Mouse (Mus musculus) MEL (cell line): ENCODE results near the gene Reg3d. TPM values are rescaled to one million over a fixed set of nuclear protein-coding genes. Genes with fewer than 3 reads are reported as not detected.
"Not testable (repeated sequence)": the region's sequence is repeated elsewhere in the genome, so short reads cannot be mapped to it uniquely, and the experiment has no call there.

ENCODE experiments used
- DNase-seq: peaks from one replicate; pipeline ENCODE4 v3.0.0; 2011; ENCODE audit warnings: low read depth, low spot score
- H3K27ac ChIP-seq: 2 replicates; pipeline ENCODE4 v1.5.1; 2012; ENCODE audit warnings: low read depth, mild to moderate bottlenecking, control low read depth, low read length, moderate library complexity; ENCODE audit not compliant: control insufficient read depth
- H3K27me3 ChIP-seq, 2 experiments: fragments of 150-350 bp in 1 of 2; sonication (generic) in 1 of 2; 2 replicates each; pipeline ENCODE4 v1.6.1; 2012; ENCODE audit warnings: low read length in 2 of 2, mild to moderate bottlenecking in 2 of 2, improper control_type of control experiment in 1 of 2, moderate library complexity in 1 of 2; ENCODE audit not compliant: insufficient read depth in 2 of 2, control insufficient read depth in 1 of 2
- H3K36me3 ChIP-seq, 2 experiments: 2 replicates each; pipeline ENCODE4 v1.6.1; 2012 to 2014; ENCODE audit warnings: low read length in 2 of 2, improper control_type of control experiment in 1 of 2, inconsistent platforms in 1 of 2, mild to moderate bottlenecking in 1 of 2; ENCODE audit not compliant: insufficient read depth in 2 of 2, control insufficient read depth in 1 of 2
- H3K4me1 ChIP-seq, 2 experiments: fragments of 150-350 bp in 1 of 2; sonication (generic) in 1 of 2; 2 replicates each; pipeline ENCODE4 v1.6.1; 2012; ENCODE audit warnings: low read length in 2 of 2, improper control_type of control experiment in 1 of 2, mild to moderate bottlenecking in 1 of 2; ENCODE audit not compliant: insufficient read depth in 2 of 2, control insufficient read depth in 1 of 2
- H3K4me3 ChIP-seq, 2 experiments: fragments of 150-350 bp in 1 of 2; sonication (generic) in 1 of 2; 2 replicates each; pipeline ENCODE4 v1.5.1; 2012; ENCODE audit warnings: low read depth in 2 of 2, low read length in 2 of 2, mild to moderate bottlenecking in 2 of 2, moderate library complexity in 2 of 2, control low read depth in 1 of 2, improper control_type of control experiment in 1 of 2; ENCODE audit not compliant: control insufficient read depth in 1 of 2, insufficient read depth in 1 of 2
- H3K79me2 ChIP-seq: 2 replicates; pipeline ENCODE4 v1.6.1; 2012; ENCODE audit warnings: mild to moderate bottlenecking, low read length, moderate library complexity; ENCODE audit not compliant: control insufficient read depth, poor library complexity, insufficient read depth
- H3K9ac ChIP-seq: 2 replicates; pipeline ENCODE4 v1.6.1; 2012; ENCODE audit warnings: low read depth, mild to moderate bottlenecking, control low read depth, low read length, moderate library complexity; ENCODE audit not compliant: control insufficient read depth, poor library complexity, severe bottlenecking
- H3K9me3 ChIP-seq: fragments of 150-350 bp; sonication (generic); replicated peaks from 2 replicates; pipeline ENCODE4 v1.6.1; 2012; ENCODE audit warnings: mild to moderate bottlenecking, low read length, improper control_type of control experiment, moderate library complexity; ENCODE audit not compliant: insufficient read depth
- BHLHE40 ChIP-seq: IDR thresholded peaks from 2 replicates; pipeline ENCODE4 v1.6.1; 2012; ENCODE audit warnings: low read depth, mild to moderate bottlenecking, inconsistent platforms, low read length, improper control_type of control experiment, borderline replicate concordance
- GABPA ChIP-seq: IDR thresholded peaks from 2 replicates; pipeline ENCODE4 v1.6.1; 2012; ENCODE audit warnings: low read depth, mild to moderate bottlenecking, inconsistent platforms, low read length, improper control_type of control experiment, moderate library complexity
- HCFC1 ChIP-seq: IDR thresholded peaks from 2 replicates; pipeline ENCODE4 v1.6.1; 2012; ENCODE audit warnings: low read depth, mild to moderate bottlenecking, inconsistent platforms, low read length, improper control_type of control experiment, moderate library complexity
- KAT2A ChIP-seq: conservative IDR thresholded peaks from 2 replicates; pipeline ENCODE4 v1.6.1; 2012; ENCODE audit warnings: low read depth, low read length, improper control_type of control experiment, inconsistent platforms
- MAFK ChIP-seq: IDR thresholded peaks from 2 replicates; pipeline ENCODE4 v1.6.1; 2011; ENCODE audit warnings: low read depth, mild to moderate bottlenecking, low read length, improper control_type of control experiment, borderline replicate concordance
- MEF2A ChIP-seq: IDR thresholded peaks from 2 replicates; pipeline ENCODE4 v1.6.1; 2014; ENCODE audit warnings: low read depth, mild to moderate bottlenecking, inconsistent platforms, low read length, improper control_type of control experiment; ENCODE audit not compliant: poor library complexity, insufficient replicate concordance, severe bottlenecking; ENCODE audit errors: extremely low read depth
- MYC ChIP-seq: IDR thresholded peaks from 2 replicates; pipeline ENCODE4 v1.6.1; 2011; ENCODE audit warnings: low read depth, mild to moderate bottlenecking, low read length, improper control_type of control experiment, moderate library complexity
- NELFE ChIP-seq: IDR thresholded peaks from 2 replicates; pipeline ENCODE4 v1.6.1; 2011; ENCODE audit warnings: low read depth, low read length, improper control_type of control experiment
- POLR2AphosphoS5 ChIP-seq: IDR thresholded peaks from 2 replicates; pipeline ENCODE4 v1.6.1; 2012; ENCODE audit warnings: low read depth, borderline replicate concordance, mild to moderate bottlenecking, inconsistent platforms, low read length, moderate library complexity, mixed read lengths
- RAD21 ChIP-seq: IDR thresholded peaks from 2 replicates; pipeline ENCODE4 v1.6.1; 2011; ENCODE audit warnings: mild to moderate bottlenecking, low read depth, low read length, improper control_type of control experiment
- RCOR1 ChIP-seq: IDR thresholded peaks from 2 replicates; pipeline ENCODE4 v1.6.1; 2012; ENCODE audit warnings: low read depth, mild to moderate bottlenecking, inconsistent platforms, low read length, improper control_type of control experiment
- UBTF ChIP-seq: IDR thresholded peaks from 2 replicates; pipeline ENCODE4 v1.6.1; 2012; ENCODE audit warnings: low read depth, mild to moderate bottlenecking, inconsistent platforms, low read length, improper control_type of control experiment, moderate library complexity, borderline replicate concordance; ENCODE audit not compliant: insufficient read depth
- USF1 ChIP-seq: IDR thresholded peaks from 2 replicates; pipeline ENCODE4 v1.6.1; 2014; ENCODE audit warnings: low read depth, mild to moderate bottlenecking, inconsistent platforms, low read length, improper control_type of control experiment, moderate library complexity
- USF2 ChIP-seq, 2 experiments: IDR thresholded peaks; 2 replicates each; pipeline ENCODE4 v1.6.1; 2011 to 2012; ENCODE audit warnings: improper control_type of control experiment in 2 of 2, low read length in 2 of 2, borderline replicate concordance in 1 of 2, inconsistent platforms in 1 of 2, low read depth in 1 of 2, mild to moderate bottlenecking in 1 of 2; ENCODE audit not compliant: insufficient read depth in 1 of 2
- ZKSCAN1 ChIP-seq: IDR thresholded peaks from 2 replicates; pipeline ENCODE4 v1.6.1; 2012; ENCODE audit warnings: low read depth, mild to moderate bottlenecking, inconsistent platforms, low read length, improper control_type of control experiment, moderate library complexity
- ZNF384 ChIP-seq: IDR thresholded peaks from 2 replicates; pipeline ENCODE4 v1.6.1; 2012; ENCODE audit warnings: low read depth, mild to moderate bottlenecking, inconsistent platforms, low read length, improper control_type of control experiment
- polyA plus RNA-seq, 2 experiments: library from polyadenylated mRNA; stranded (reverse) in 1 of 2; unstranded in 1 of 2; fragments of >175 nt in 1 of 2; fragments of >200 nt in 1 of 2; gene quantifications; 2 replicates each; pipeline versions ENCODE4 v1.2.1 to v1.2.4; 2012; ENCODE audit warnings: low replicate concordance in 2 of 2, low read depth in 1 of 2; ENCODE audit not compliant: insufficient read length in 2 of 2, insufficient read depth in 1 of 2, missing spikeins in 1 of 2
- total RNA-seq: library from RNA; depleted of rRNA; stranded (reverse); fragments of 300-350 nt; gene quantifications from 2 replicates; pipeline ENCODE4 v1.2.3, GENCODE M21; 2012; rRNA removed

The Reg3d gene
- not detected in 2 replicates for total RNA-seq
- not detected for polyA plus RNA-seq

GRCm38 (mm10) chr6:78378765-78379164 lies at the start of gene Reg3d:
Gene Reg3d, minus strand, starts transcription at chr6:78378865.
- TF ChIP-seq USF1 (no peak), ZNF384 (no peak), RCOR1 (no peak), NELFE (no peak), UBTF (no peak)
- TF ChIP-seq, all 39 proteins: peak for 0
- Histone ChIP-seq H3K9ac (no peak within 1 kb of the TSS), H3K9me3 (no peaks in the 10 kb centered on the region), H3K27ac (no peak within 1 kb of the TSS), H3K27me3 (no peaks in the 10 kb centered on the region), H3K4me1 (no peaks in the 10 kb centered on the region), H3K79me2 (no peaks in the 10 kb centered on the region), H3K4me3 (no peak within 1 kb of the TSS), H3K36me3 (no peaks in the 10 kb centered on the region)
- DNase-seq: no peak

- H3K36me3 ChIP-seq: no peaks in the 10 kb centered on the region
- H3K4me1 ChIP-seq: no peaks in the 10 kb centered on the region
- no peak for TF ChIP-seq RAD21
- no peak for TF ChIP-seq BHLHE40
- TF ChIP-seq MEF2A: no peak
- TF ChIP-seq GABPA: no peak
- TF ChIP-seq HCFC1: no peak
- TF ChIP-seq MYC: no peak
- no peak for TF ChIP-seq ZKSCAN1
- TF ChIP-seq MAFK: no peak
- no peak for TF ChIP-seq KAT2A
- no peak for TF ChIP-seq USF2 (IDR thresholded peaks at IDR 0.05; ENCODE audit: borderline replicate concordance in 1 of 2, insufficient read depth in 1 of 2, low read depth in 1 of 2, low read length in 2 of 2)
- no peak for TF ChIP-seq POLR2AphosphoS5
- no peak overlapping the region for H3K9ac ChIP-seq
- H3K9me3 ChIP-seq: no peaks in the 10 kb centered on the region
- H3K27me3 ChIP-seq: no peaks in the 10 kb centered on the region
- H3K4me3 ChIP-seq: no peak overlapping the region
- no peak overlapping the region for H3K27ac ChIP-seq
- H3K79me2 ChIP-seq: no peaks in the 10 kb centered on the region
- no peak for DNase-seq
Observed at GRCm38 (mm10) chr6:78425497-78425896, 46.8 kb upstream of the Reg3d start.

- H3K9me3 ChIP-seq, H3K79me2 ChIP-seq, H3K9ac ChIP-seq, H3K36me3 ChIP-seq, DNase-seq, H3K4me1 ChIP-seq, H3K27me3 ChIP-seq, H3K4me3 ChIP-seq, H3K27ac ChIP-seq: not testable (repeated sequence)
Observed at GRCm38 (mm10) chr6:78422411-78422810, 43.7 kb upstream of the Reg3d start, which contains the start of gene Reg1. Gene Reg1, plus strand, starts transcription at chr6:78422711.

GRCm38 (mm10) chr6:78395323-78395722 lies 16.7 kb upstream of the Reg3d start, which contains the start of gene Reg2:
Gene Reg2, plus strand, starts transcription at chr6:78395623.
- H3K27ac ChIP-seq, H3K9ac ChIP-seq, H3K4me1 ChIP-seq, H3K4me3 ChIP-seq, H3K27me3 ChIP-seq, H3K9me3 ChIP-seq, H3K36me3 ChIP-seq, H3K79me2 ChIP-seq, DNase-seq: not testable (repeated sequence)
